Mouse (Mus musculus) limb, embryonic 11.5 days (tissue): ENCODE results near the gene Nup210l. TPM values are rescaled to one million over a fixed set of nuclear protein-coding genes. Genes with fewer than 3 reads are reported as not detected.

Experiments used
- ATAC-seq: fragments of 200-750 bp; cut with Nextera tagmentation; 2 replicates; pipeline ENCODE4 v1.8.0; 2017; ENCODE audit warnings: low read depth; ENCODE audit not compliant: insufficient number of reproducible peaks, low FRiP score, low TSS enrichment
- DNase-seq: peaks from one replicate; pipeline ENCODE4 v3.0.0-alpha.2; 2015; ENCODE audit warnings: low spot score
- H3K27ac ChIP-seq: fragments of 300-500 bp; sonication (generic); replicated peaks from 2 replicates; pipeline ENCODE4 v1.5.1; 2014; ENCODE audit warnings: low read depth, mild to moderate bottlenecking, low read length
- H3K27me3 ChIP-seq: fragments of 300-500 bp; sonication (generic); 2 replicates; pipeline ENCODE4 v1.6.1; 2014; ENCODE audit warnings: mild to moderate bottlenecking, low read length, mixed read lengths; ENCODE audit not compliant: control insufficient read depth, insufficient read depth
- H3K36me3 ChIP-seq: fragments of 300-500 bp; sonication (generic); 2 replicates; pipeline ENCODE4 v1.6.1; 2014; ENCODE audit warnings: mild to moderate bottlenecking, low read length, moderate library complexity, mixed read lengths; ENCODE audit not compliant: control insufficient read depth, insufficient read depth
- H3K4me1 ChIP-seq: fragments of 300-500 bp; sonication (generic); 2 replicates; pipeline ENCODE4 v1.6.1; 2014; ENCODE audit warnings: low read length, mixed read lengths; ENCODE audit not compliant: control insufficient read depth, insufficient read depth
- H3K4me2 ChIP-seq: fragments of 300-500 bp; sonication (generic); 2 replicates; pipeline ENCODE4 v1.6.1; 2014; ENCODE audit warnings: low read depth, mild to moderate bottlenecking, moderate library complexity; ENCODE audit not compliant: severe bottlenecking
- H3K4me3 ChIP-seq: fragments of 300-500 bp; sonication (generic); 2 replicates; pipeline ENCODE4 v1.5.1; 2014; ENCODE audit warnings: low read depth, low read length
- H3K9ac ChIP-seq: fragments of 300-500 bp; sonication (generic); 2 replicates; pipeline ENCODE4 v1.6.1; 2014; ENCODE audit warnings: mild to moderate bottlenecking, low read length
- H3K9me3 ChIP-seq: fragments of 300-500 bp; sonication (generic); 2 replicates; pipeline ENCODE4 v1.6.1; 2016; ENCODE audit warnings: low read length; ENCODE audit not compliant: control insufficient read depth
- WGBS: fragments of 180-500 bp; shearing (Covaris S2); extraction: QIAGEN DNeasy Blood & Tissue Kit; methylation state at CpG from one replicate; pipeline ENCODE4 v1.1.7; 2014; 5-methylcytosine and 5-hydroxymethylcytosine counted together
- polyA plus RNA-seq: library from polyadenylated mRNA; unstranded; fragments of >200 nt; fragmentation: Nextera tagmentation; extraction: Ambion mirVana; gene quantifications from 2 replicates; pipeline ENCODE4 v1.2.1, GENCODE M21; 2014

Gene Nup210l
- polyA plus RNA-seq, 1 experiment from 2014 or later: 0.49 TPM

- H3K4me2 ChIP-seq: no peak overlapping the region
Observed at GRCm38 (mm10) chr3:90083698-90084324, 20.1 kb upstream of the Nup210l start.

GRCm38 (mm10) chr3:90084790-90085189 is 19.1 kb upstream of the Nup210l start:
- no peak overlapping the region for H3K4me3 ChIP-seq
- no peak overlapping the region for H3K4me2 ChIP-seq
- 84% methylated on average over 4 of the region's 4 CpGs for WGBS
- no peaks in the 10 kb centered on the region for H3K9me3 ChIP-seq
- H3K4me1 ChIP-seq: peaks cover 17% of the 10 kb centered on the region
- no peak overlapping the region for H3K9ac ChIP-seq
- no peak overlapping the region for H3K27ac ChIP-seq
- peaks cover 18% of the 10 kb centered on the region; the same call in 1 of the 2 replicates for H3K36me3 ChIP-seq
- no peaks in the 10 kb centered on the region for H3K27me3 ChIP-seq
- no peak for ATAC-seq
- DNase-seq: no peak

More at GRCm38 (mm10) chr3:90083698-90084324, 20.1 kb upstream of the Nup210l start:
- peaks cover 19% of the 10 kb centered on the region for H3K4me1 ChIP-seq
- WGBS: 82% methylated on average over 3 of the region's 3 CpGs
- H3K27ac ChIP-seq: no peak overlapping the region
- H3K4me3 ChIP-seq: no peak overlapping the region
- H3K9me3 ChIP-seq: no peaks in the 10 kb centered on the region
- no peaks in the 10 kb centered on the region for H3K27me3 ChIP-seq
- ATAC-seq (no peak), DNase-seq (no peak)
- peaks cover 13% of the 10 kb centered on the region; the same call in 1 of the 2 replicates for H3K36me3 ChIP-seq
- no peak overlapping the region for H3K9ac ChIP-seq

DNA sequence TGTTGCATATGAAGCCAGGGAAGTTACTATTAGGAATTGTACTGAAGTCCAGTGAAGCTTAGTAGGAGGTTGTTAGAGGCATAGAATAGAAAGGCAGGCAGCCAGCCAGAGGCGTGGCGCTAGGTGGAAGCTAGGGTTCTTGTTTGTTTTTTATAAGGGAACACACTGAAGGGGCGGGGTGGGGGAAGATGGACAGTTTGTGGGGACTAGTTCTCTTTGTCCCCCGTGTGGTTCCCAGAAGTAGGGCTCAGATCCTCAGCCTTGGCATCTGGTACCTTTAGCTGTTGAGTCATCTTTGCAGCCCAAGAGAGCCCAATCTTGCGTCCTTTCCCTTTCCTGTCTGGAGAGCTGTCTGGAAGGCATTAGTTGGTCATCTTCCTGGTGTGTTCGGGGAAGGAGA is 18.7 kb upstream of the Nup210l start:
- H3K4me3 ChIP-seq: no peak overlapping the region
- H3K4me1 ChIP-seq: peaks cover 17% of the 10 kb centered on the region
- no peaks in the 10 kb centered on the region for H3K27me3 ChIP-seq
- H3K36me3 ChIP-seq: peaks cover 20% of the 10 kb centered on the region; the same call in 1 of the 2 replicates
- no peak for DNase-seq
- 95% methylated on average over 6 of the region's 6 CpGs for whole genome bisulfite sequencing
- no peak overlapping the region for H3K9ac ChIP-seq
- no peak overlapping the region for H3K27ac ChIP-seq
- ATAC-seq: no peak
- no peaks in the 10 kb centered on the region for H3K9me3 ChIP-seq
- H3K4me2 ChIP-seq: no peak overlapping the region

- Histone ChIP-seq H3K9ac (no peak overlapping the region), H3K27me3 (no peaks in the 10 kb centered on the region), H3K27ac (no peak overlapping the region), H3K4me3 (no peak overlapping the region), H3K36me3 (peaks cover 26% of the 10 kb centered on the region), H3K9me3 (no peaks in the 10 kb centered on the region), H3K4me2 (no peak overlapping the region), H3K4me1 (peaks cover 15% of the 10 kb centered on the region)
- 93% methylated on average over 5 of the region's 5 CpGs for WGBS
- no peak for ATAC-seq
- DNase-seq: no peak
Observed at GRCm38 (mm10) chr3:90086068-90086467, 17.9 kb upstream of the Nup210l start.

- Histone ChIP-seq H3K9me3 (no peaks in the 10 kb centered on the region), H3K27ac (no peak overlapping the region), H3K4me1 (peaks cover 4% of the 10 kb centered on the region; the same call in 1 of the 2 replicates), H3K4me2 (no peak overlapping the region), H3K9ac (no peak overlapping the region), H3K27me3 (no peaks in the 10 kb centered on the region), H3K36me3 (peaks cover 39% of the 10 kb centered on the region), H3K4me3 (no peak overlapping the region)
- 97% methylated on average over 2 of the region's 2 CpGs for WGBS
- DNase-seq (no peak), ATAC-seq (no peak)
Observed at GRCm38 (mm10) chr3:90088617-90089016, 15.3 kb upstream of the Nup210l start.

GRCm38 (mm10) chr3:90090892-90091291 is 13.0 kb upstream of the Nup210l start:
- Histone ChIP-seq H3K9me3 (no peaks in the 10 kb centered on the region), H3K4me3 (no peak overlapping the region), H3K36me3 (peaks cover 42% of the 10 kb centered on the region), H3K9ac (no peak overlapping the region), H3K4me1 (no peaks in the 10 kb centered on the region), H3K4me2 (no peak overlapping the region), H3K27ac (no peak overlapping the region), H3K27me3 (no peaks in the 10 kb centered on the region)
- DNase-seq (no peak), ATAC-seq (no peak)
- WGBS: 91% methylated on average over 6 of the region's 6 CpGs

GRCm38 (mm10) chr3:90094453-90094852 is 9.5 kb upstream of the Nup210l start:
- DNase-seq: no peak
- Histone ChIP-seq H3K9ac (no peak overlapping the region), H3K27me3 (no peaks in the 10 kb centered on the region), H3K36me3 (peaks cover 37% of the 10 kb centered on the region), H3K4me1 (no peaks in the 10 kb centered on the region), H3K9me3 (no peaks in the 10 kb centered on the region), H3K27ac (no peak overlapping the region), H3K4me3 (no peak overlapping the region), H3K4me2 (no peak overlapping the region)
- WGBS: 97% methylated on average over 3 of the region's 3 CpGs
- no peak for ATAC-seq

DNA sequence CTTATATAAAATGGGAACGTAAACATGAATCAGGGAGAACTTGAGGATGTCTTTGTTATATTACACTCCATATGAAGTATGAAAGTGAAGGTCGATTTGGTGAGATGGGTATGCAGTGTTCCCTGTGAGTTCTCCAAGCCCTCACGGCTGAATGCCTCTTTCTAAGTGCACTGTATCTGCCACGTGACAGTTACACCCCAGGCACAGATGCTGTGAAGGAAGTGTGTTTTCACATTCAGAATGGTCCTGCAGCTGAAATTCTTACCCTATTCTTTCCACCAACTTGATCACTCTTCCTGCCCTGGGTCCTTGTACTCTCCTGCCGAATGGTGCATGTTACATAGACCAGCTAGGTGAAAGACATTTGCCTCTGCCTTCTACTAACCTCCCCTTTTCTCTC is 6.0 kb upstream of the Nup210l start:
- H3K4me2 ChIP-seq: no peak overlapping the region
- H3K27me3 ChIP-seq: no peaks in the 10 kb centered on the region
- no peaks in the 10 kb centered on the region for H3K4me1 ChIP-seq
- H3K27ac ChIP-seq: no peak overlapping the region
- DNase-seq (no peak), ATAC-seq (no peak)
- no peaks in the 10 kb centered on the region for H3K9me3 ChIP-seq
- H3K9ac ChIP-seq: no peak overlapping the region
- no peak overlapping the region for H3K4me3 ChIP-seq
- peaks cover 22% of the 10 kb centered on the region; the same call in 1 of the 2 replicates for H3K36me3 ChIP-seq
- 92% methylated on average over 5 of the region's 5 CpGs for WGBS

DNA sequence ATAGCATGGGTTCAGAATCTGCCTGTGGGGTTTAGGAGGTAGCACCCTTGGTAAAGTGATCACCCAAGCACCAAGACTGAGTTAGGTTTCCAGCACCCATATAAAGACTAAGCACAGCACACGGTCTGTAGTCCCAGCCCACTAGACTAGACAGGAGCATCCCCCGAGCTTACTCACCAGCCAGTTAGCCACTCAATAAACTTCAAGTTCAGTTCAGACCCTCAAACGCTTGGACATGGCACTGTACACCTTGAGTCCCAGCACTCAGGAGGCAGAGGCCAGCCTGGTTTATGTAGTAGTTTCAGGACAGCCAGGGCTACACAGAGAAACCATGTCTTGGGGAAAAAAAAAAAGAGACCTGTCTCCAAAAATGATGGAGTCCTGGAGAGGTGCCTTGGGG is 2.9 kb upstream of the Nup210l start:
- no peaks in the 10 kb centered on the region for H3K9me3 ChIP-seq
- H3K4me3 ChIP-seq: no peak overlapping the region
- no peak overlapping the region for H3K27ac ChIP-seq
- H3K36me3 ChIP-seq: peaks cover 13% of the 10 kb centered on the region; the same call in 1 of the 2 replicates
- 93% methylated on average over 3 of the region's 3 CpGs for WGBS
- ATAC-seq (no peak), DNase-seq (no peak)
- H3K4me1 ChIP-seq: no peaks in the 10 kb centered on the region
- no peak overlapping the region for H3K4me2 ChIP-seq
- no peak overlapping the region for H3K9ac ChIP-seq
- no peaks in the 10 kb centered on the region for H3K27me3 ChIP-seq
